Mouse (Mus musculus) liver, embryonic 14 days (tissue): ENCODE results near the gene Homez. TPM values are rescaled to one million over a fixed set of nuclear protein-coding genes. Genes with fewer than 3 reads are reported as not detected.

Experiments
- polyA plus RNA-seq: library from polyadenylated mRNA; depleted of rRNA; stranded (reverse); fragments of >200 nt; gene quantifications from 2 replicates; pipeline ENCODE4 v1.2.3, GENCODE M21; 2012; rRNA removed

Gene Homez
- 1.1 and 1.2 TPM in 2 replicates for polyA plus RNA-seq

DNA sequence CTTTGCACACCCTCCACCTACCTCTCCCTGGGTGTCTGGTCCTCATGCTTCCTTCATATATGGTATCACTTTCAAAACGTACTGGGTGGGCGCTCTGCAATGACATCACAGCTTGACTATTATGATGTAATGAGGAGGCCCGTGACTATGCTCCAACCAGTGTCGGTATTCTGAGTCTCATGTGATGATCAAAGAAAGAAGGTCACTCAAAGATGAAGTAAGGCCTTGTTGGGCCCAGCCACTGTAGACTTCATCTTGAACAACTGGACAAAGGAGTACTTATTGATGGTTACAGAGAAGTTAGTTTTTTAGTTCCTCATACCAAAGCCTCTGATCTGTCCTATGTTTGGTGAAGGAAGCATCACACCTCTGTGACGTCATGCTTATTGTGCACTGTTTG lies at the start of gene Homez:
Homez (minus strand) TSS at position 101 of the 400 bp plus-strand sequence.

DNA sequence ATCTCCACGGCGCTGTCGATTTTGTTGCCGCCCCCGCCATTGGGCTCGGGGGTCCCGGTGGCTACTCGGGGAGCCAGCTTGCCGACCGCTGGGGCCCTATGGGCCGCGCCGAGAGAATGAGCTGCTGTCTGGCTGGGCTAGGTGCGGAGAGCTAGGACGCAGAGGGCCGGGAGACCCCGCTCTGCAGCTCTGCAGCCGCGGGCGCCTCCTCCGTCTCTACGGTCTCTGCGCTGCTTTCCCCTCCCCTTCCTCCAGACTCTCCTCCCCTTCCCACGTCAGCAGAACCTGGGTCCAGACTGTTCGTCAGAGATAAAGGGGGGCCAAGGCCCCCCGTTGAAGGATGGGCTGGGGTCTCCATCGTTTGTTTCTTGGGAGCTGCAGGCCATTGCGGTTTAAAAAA lies 42.1 kb upstream of the Homez start, which contains the start of gene Slc22a17:
Slc22a17 (minus strand) TSS at position 247 of the 400 bp plus-strand sequence.

DNA sequence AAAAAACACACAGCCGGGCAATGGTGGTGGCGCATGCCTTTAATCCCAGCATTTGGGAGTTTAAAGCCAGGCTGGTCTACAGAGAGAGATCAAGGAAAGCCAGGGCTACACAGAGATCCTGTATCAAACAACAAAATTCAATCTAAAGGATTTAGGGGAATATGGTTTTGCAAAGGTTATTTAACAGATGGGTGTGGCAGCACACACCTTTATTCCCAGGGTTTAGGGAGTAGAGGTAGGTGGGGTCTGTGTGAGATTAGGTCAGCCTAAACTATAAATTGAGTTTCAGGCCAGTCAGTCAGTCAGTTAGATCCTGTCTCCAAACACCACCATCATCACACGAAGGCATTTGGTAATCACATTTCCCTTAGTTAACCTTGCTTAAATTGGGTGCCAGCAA lies 21.4 kb upstream of the Homez start, which contains the start of gene Pabpn1:
Pabpn1 (plus strand) TSS at position 301 of the 400 bp plus-strand sequence.

DNA sequence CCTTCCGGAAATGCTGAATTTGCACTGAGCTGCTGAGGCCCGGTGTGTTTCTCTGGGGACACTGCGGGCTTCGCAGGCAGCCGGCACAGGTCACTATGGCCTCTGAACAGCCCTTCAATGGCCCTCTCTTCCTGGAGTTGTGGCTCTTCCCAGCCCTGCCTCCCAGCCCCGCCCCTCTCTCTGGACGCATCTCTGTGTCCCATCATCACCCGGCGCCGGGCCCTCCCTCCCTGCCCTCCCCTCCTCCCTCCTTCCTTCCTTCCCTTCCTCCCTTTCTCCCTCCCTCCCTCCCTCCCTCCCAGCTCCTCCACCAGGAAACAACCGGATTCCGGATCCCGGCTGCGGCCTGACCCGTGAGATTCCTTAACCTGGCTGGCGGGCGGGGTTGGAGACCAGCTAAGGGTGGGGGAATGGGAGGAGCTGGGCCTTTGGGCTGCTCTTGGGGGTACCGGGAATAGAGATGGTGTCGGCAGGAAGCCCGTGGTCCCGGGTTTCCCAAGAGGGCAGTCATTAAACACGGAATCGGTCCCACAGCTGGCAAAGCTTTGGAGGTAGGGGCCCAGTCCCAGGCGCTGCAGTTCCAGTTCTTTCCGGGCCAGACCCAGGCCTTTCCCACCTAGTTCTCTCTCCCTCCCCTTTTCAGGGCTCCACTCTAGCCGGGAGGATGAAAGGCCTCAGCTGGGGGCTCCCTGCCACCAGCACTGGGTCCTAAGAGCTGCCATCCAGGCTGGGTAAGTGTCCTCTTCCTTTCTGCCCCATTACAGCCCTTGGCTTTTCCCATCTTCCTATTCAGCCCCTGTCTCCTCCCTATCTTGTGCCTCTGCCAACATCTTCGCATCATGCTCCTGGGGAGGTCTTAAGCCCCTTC lies 12.6 kb upstream of the Homez start, which contains the start of the genes Bcl2l2 and Gm20521:
Bcl2l2 (plus strand) TSS at position 224 of the 868 bp plus-strand sequence.
Gm20521 (plus strand) TSS at position 288 of the 868 bp plus-strand sequence.

DNA sequence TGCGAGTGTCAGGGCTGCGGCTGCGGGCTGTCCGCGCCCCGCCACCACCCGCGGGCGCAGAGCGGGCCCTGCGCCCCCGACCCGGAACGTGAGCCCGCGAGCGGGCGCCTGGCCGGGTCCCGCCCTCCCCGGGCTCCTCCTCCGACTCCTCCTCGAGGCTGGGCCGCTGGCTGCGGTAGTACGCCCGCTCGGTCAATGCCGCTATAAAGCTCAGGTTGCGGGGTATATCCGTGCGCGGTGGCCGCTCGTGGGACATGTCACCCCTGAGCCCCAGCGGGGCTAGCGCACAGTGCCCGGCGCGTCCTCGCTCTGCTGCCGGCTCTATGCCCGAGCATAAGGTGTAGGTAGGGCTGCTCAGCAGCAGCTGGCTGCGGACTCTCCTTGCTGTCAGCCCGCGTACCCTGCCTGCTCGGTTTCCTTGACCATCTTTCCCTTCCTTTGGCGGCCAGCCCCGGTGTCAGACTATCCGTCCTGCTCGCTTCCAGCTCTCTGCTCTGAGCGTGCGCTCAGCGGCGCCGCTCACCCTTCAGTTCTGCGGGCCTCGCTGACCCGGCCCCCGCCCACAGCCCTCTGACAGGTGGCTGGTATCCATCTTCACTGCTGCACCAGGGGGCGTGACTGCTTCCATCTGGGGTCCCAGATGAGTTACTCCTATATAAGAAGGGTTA lies 6.4 kb upstream of the Homez start, which contains the start of gene Ppp1r3e:
Ppp1r3e (minus strand) TSS at position 503 of the 668 bp plus-strand sequence.

DNA sequence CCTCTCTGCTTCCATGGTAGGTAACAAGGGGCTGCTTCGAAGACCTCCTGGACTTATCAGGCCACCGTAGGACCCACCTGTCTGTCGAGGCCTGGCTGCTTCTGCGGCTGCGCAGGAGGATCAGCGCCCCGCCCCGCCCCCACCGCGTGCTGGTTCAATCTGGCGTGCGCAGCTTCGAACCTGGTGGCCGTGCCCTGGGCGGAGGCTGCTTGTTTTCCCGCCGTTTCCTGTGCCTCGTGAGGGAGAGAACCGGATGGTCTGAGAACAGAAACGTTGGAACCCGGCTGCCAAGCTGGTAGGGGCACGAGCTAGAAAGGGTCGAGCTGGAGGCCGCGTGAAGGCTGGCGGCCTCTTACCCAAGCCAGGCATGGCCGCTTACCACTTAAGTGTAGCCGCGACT lies 56.8 kb downstream of the Homez start, which contains the start of gene Rnf212b:
Rnf212b (plus strand) TSS at position 151 of the 400 bp plus-strand sequence.

Other genes starting within 250 kb of the Homez start
- gene Psmb11, start 249.5 kb downstream of the Homez start, polyA plus RNA-seq: 0.01 TPM in 1 of 2 replicates, not detected in the other
- gene Gm17606, start 230.0 kb downstream of the Homez start, polyA plus RNA-seq: not detected in 2 replicates
- gene Cdh24, start 229.6 kb downstream of the Homez start, polyA plus RNA-seq: 1.00 and 1.1 TPM in 2 replicates
- 32.7 and 36.7 TPM in 2 replicates for gene 1700123O20Rik, start 184.7 kb downstream of the Homez start, polyA plus RNA-seq
- gene Acin1, start 184.0 kb downstream of the Homez start, polyA plus RNA-seq: 71.1 and 71.7 TPM in 2 replicates
- 0.05 TPM in 2 replicates for gene Gm29776, start 172.1 kb downstream of the Homez start, polyA plus RNA-seq
- 5.1 and 7.5 TPM in 2 replicates for gene Cebpe, start 158.8 kb downstream of the Homez start, polyA plus RNA-seq
- gene Slc7a8, start 89.0 kb downstream of the Homez start, polyA plus RNA-seq: 2.9 and 3.6 TPM in 2 replicates
- gene Rnf212b, start 56.8 kb downstream of the Homez start, polyA plus RNA-seq: not detected in 2 replicates
- gene Ppp1r3e, start 6.6 kb upstream of the Homez start, polyA plus RNA-seq: 2.6 and 3.0 TPM in 2 replicates
- 4.9 and 5.8 TPM in 2 replicates for gene Bcl2l2, start 12.4 kb upstream of the Homez start, polyA plus RNA-seq
- gene Gm20521, start 12.5 kb upstream of the Homez start, polyA plus RNA-seq: 0.09 and 0.10 TPM in 2 replicates
- 115 and 131 TPM in 2 replicates for gene Pabpn1, start 21.5 kb upstream of the Homez start, polyA plus RNA-seq
- gene Slc22a17, start 42.2 kb upstream of the Homez start, polyA plus RNA-seq: 2.8 and 5.0 TPM in 2 replicates
- gene Efs, start 55.2 kb upstream of the Homez start, polyA plus RNA-seq: 0.25 and 0.83 TPM in 2 replicates
- not detected in 2 replicates for gene Il25, start 61.7 kb upstream of the Homez start, polyA plus RNA-seq
- gene Cmtm5, start 65.3 kb upstream of the Homez start, polyA plus RNA-seq: 0.12 TPM in 1 of 2 replicates, not detected in the other
- 0.02 and 0.20 TPM in 2 replicates for gene Myh6, start 96.0 kb upstream of the Homez start, polyA plus RNA-seq
- gene Gm17428, start 106.0 kb upstream of the Homez start, polyA plus RNA-seq: not detected in 2 replicates
- gene Myh7, start 123.7 kb upstream of the Homez start, polyA plus RNA-seq: 0.07 and 2.9 TPM in 2 replicates
- gene Ngdn, start 144.5 kb upstream of the Homez start, polyA plus RNA-seq: 32.0 and 34.0 TPM in 2 replicates
- gene Zfhx2, start 221.4 kb upstream of the Homez start, polyA plus RNA-seq: 0.19 and 0.28 TPM in 2 replicates
- gene Thtpa, start 223.8 kb upstream of the Homez start, polyA plus RNA-seq: 1.9 and 2.4 TPM in 2 replicates
- gene Ap1g2, start 235.6 kb upstream of the Homez start, polyA plus RNA-seq: 12.2 and 14.4 TPM in 2 replicates
- 0.02 and 0.05 TPM in 2 replicates for gene Jph4, start 246.0 kb upstream of the Homez start, polyA plus RNA-seq